Comparison of ENCODE assay signal across 23 mouse cellular contexts in the genomic region with DNA sequence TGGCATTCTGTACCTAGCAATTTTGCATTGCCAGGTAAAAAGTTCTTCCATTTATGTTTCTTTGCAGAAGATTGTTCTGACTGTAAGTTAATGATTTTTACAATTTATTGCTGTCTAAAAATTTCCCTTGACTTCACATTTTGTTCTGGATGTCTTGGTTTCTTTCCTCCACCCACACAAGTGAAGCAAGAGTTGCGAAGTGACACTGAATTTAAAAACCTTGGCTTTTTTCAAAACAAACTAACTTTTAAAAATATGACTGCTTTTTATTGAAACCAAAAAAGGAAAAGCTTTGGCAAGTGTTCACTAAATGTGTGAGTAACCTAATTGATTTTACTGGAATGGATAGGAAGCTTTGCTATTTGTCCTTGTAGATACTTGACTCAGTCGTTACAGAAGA.
"Had no signal": no experiment of that assay in that cellular context is flagged by ENCODE, and none has a peak within 500 bp of the region (broad histone marks: within the 10 kb centered on the region; RNA-seq: fewer than 3 reads in every experiment).

No protein-coding gene starts in this region.

- H3K4me3 ChIP-seq: kidney, embryonic 15.5 days; left cerebral cortex, adult 2 months; liver, embryonic 12.5 days; liver, embryonic 15.5 days; lung, embryonic 15.5 days; midbrain, embryonic 12.5 days; midbrain, embryonic 15.5 days; neural tube, embryonic 12.5 days; neural tube, embryonic 15.5 days; stomach, embryonic 15.5 days had no signal

- H3K9me3 ChIP-seq: kidney, embryonic 15.5 days; liver, embryonic 12.5 days; liver, embryonic 15.5 days; lung, embryonic 15.5 days; midbrain, embryonic 12.5 days; midbrain, embryonic 15.5 days; neural tube, embryonic 12.5 days; neural tube, embryonic 15.5 days; stomach, embryonic 15.5 days had no signal

- H3K4me2 ChIP-seq: kidney, embryonic 15.5 days; liver, embryonic 12.5 days; liver, embryonic 15.5 days; lung, embryonic 15.5 days; midbrain, embryonic 12.5 days; midbrain, embryonic 15.5 days; neural tube, embryonic 12.5 days; neural tube, embryonic 15.5 days; stomach, embryonic 15.5 days had no signal

- DNase-seq: kidney, adult 18-20 months; kidney, postnatal 10 days; kidney, postnatal 36 days; layer of hippocampus, postnatal 36 days; lung, adult 18-20 months; lung, postnatal 14 days; right cerebral cortex, adult 18-20 months; right cerebral cortex, postnatal 14 days; right cerebral cortex, postnatal 4 days; spleen, adult 18-20 months; thymus, adult 18-20 months; thymus, postnatal 36 days had no signal

- H3K27me3 ChIP-seq: kidney, embryonic 15.5 days; liver, embryonic 12.5 days; liver, embryonic 15.5 days; lung, embryonic 15.5 days; midbrain, embryonic 12.5 days; midbrain, embryonic 15.5 days; neural tube, embryonic 12.5 days; neural tube, embryonic 15.5 days; stomach, embryonic 15.5 days had no signal

- H3K27ac ChIP-seq: kidney, embryonic 15.5 days; left cerebral cortex, adult 2 months; liver, embryonic 12.5 days; liver, embryonic 15.5 days; lung, embryonic 15.5 days; macrophage; midbrain, embryonic 12.5 days; midbrain, embryonic 15.5 days; neural tube, embryonic 12.5 days; neural tube, embryonic 15.5 days; stomach, embryonic 15.5 days had no signal

- H3K9ac ChIP-seq: kidney, embryonic 15.5 days; liver, embryonic 12.5 days; liver, embryonic 15.5 days; lung, embryonic 15.5 days; midbrain, embryonic 12.5 days; midbrain, embryonic 15.5 days; neural tube, embryonic 12.5 days; neural tube, embryonic 15.5 days; stomach, embryonic 15.5 days had no signal

- H3K4me1 ChIP-seq: midbrain, embryonic 15.5 days; neural tube, embryonic 12.5 days had no signal

- H3K36me3 ChIP-seq: midbrain, embryonic 15.5 days; neural tube, embryonic 15.5 days had no signal

- ATAC-seq: liver, embryonic 12.5 days; midbrain, embryonic 15.5 days had no signal
